Mouse (Mus musculus) regulatory T cell (primary cell): ENCODE data around the gene Wrnip1.

Source experiments
- in situ Hi-C: fragments of 300-600 bp; cut with MboI, MseI; formaldehyde crosslinking; loops from one replicate; pipeline ENCODE4 v1.15.1; 2025; ENCODE audit warnings: high pct_unique_total_duplicates

Gene Wrnip1

DNA sequence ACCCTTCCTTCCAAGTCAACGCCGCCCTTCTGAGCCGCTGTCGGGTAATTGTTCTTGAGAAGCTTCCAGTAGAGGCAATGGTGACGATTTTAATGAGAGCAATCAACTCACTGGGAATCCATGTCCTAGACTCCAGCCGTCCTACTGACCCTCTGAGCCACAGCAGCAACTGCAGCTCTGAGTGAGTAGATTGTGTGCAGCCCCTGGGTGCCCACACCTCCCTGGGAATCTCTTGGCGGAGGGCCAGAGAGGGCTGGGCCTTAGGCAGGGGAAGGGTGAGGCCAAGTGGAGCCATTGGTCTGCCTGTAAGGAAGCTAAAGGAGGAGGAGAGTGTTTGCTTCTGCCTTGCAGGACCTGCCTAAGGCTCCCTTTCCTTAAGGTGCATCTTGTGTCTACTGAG, 5.0 kb downstream of the Wrnip1 start:
- in situ Hi-C loops = no loop called here

DNA sequence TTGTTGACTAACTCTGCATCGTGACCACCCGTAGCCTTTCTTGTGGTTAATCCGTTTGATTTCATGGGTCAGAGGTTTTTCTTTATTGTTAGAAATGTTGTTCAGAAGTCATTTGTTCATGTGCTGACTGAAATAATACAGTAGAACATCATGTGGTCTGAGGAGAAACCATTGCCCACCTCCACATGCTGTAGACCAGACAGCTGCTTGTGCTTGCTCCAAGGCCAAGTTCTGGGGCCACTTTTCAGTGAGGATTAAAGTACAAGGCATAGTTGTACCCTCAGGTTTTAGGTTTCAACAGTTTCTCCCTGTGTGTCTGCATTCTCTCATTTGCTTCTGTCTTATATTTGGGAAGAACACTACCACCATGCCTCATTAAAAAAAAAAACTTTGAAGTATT, 5.8 kb downstream of the Wrnip1 start:
- in situ Hi-C loops = no loop called here

DNA sequence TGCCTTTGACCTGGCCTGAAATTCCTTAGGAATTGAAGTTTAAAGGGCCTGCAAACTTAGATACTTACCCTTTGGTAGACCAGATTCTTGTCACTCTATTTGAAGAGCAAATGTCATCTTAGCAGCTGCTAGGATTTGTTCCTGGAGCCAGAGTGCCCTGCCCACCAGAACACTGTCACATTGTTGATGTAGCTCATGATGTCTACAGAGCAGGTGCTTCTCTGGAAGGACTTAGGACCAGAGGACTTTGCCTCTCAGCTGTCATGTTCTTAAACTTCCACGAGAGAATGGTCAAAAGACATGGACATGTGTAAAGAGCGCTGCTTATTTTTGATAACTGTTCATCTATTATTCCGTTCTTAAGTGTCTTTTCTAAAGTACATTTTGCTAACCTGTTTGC, 17.4 kb downstream of the Wrnip1 start:
- in situ Hi-C loops = no loop called here

DNA sequence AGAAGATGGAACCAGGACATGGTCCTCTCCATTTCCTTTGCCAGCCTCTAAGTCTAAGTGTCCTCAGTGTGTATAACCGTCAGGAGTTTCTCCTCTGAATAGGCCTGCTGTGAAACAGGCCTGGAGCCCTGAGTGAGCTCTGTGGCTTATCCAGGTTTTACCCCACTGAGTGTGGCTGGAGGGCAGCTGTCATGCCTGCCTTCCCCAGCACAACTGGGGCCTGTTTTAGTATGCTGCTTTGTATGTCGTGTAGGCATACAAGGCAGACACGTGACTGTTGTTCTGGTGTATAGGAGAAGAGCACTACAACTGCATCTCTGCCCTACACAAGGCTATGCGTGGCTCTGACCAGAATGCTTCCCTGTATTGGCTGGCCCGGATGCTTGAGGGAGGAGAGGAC, 18.1 kb downstream of the Wrnip1 start:
- in situ Hi-C loops = loop anchor here (10.0 kb wide), 1 partner anchor 1915 kb away; the partner anchor contains the start of gene Fam50b

DNA sequence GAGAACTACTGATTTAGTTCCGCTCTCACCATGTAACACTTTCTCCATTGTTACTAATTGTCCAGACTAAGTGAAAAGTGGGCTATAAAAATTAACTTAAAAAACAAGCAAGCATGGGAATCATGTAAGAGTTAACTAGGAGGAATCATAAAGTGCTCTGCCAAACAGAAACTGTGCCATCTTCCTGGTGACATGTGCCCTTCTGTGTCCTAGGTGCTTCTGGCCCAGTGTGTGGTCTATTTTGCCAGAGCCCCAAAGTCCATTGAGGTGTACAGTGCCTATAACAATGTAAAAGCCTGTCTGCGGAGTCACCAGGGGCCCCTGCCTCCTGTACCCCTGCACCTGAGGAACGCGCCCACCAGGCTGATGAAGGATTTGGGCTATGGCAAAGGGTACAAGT, 19.8 kb downstream of the Wrnip1 start:
- in situ Hi-C loops = loop anchor here (10.0 kb wide), 1 partner anchor 1913 kb away; the partner anchor contains the start of gene Fam50b

DNA sequence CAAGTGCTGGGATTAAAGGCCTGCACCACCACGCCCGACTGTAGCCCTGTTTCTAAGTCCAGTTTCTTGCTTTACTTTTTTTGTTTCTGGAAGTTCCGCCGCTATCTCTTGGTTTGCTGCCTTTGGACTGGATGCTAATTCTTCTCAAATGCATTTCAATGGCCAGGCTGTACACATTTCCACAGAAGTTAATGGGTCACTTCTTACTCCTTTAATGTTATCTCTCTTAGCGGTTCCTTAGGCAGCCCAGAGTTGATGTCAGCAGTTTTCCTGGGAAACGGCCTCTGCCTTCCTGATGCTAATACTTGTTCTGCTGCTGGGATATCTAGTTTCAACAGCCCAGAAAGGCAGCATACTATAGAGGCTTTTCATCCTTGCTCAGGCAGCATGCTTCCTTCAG, 21.3 kb downstream of the Wrnip1 start:
- in situ Hi-C loops = loop anchor here (10.0 kb wide), 1 partner anchor 1912 kb away; the partner anchor contains the start of gene Fam50b

DNA sequence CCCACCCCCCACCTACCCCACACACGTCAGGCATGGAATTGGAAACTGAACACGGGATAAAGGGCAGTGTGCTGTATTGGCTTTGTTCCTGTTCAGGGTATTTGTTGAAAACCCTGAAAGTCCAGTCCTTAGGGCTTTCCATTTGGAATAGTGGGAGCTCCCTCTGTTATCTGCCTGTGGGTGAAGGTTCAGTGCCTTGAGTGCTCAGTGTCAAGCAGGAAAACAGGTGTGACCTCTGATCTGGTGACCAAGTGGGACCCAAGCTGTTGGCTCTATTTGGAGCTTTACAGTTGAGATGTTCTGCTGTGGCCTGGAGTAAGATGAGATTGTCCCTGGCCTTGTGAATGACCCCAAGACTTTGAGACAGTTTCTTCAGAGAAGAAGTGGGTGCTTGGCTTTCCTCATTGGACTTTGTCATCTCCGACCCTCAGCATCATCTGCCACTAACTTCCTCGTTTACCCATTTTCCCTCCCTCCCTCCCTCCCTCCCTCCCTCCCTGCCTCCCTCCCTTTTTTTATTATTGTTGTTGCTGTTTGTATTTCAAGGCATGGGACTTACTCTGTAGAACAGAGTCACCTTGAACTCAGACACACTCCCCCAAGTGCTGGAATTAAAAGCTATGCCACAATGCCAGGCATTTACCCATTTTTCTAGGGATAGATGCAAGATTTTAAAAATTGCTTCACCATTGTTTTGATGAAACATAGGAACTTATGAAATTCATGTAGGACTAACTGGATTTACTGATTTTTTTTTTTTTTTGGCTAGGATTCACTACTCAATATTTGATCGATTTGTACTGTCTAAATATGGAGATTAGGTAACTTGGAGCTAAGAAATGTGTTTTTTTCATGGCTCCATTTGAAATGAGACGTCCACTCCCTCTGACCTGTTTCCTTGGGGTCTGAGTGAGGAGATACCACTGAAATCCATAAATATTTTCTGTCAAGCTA, 22.8 kb downstream of the Wrnip1 start:
- in situ Hi-C loops = loop anchor here (10.0 kb wide), 1 partner anchor 1910 kb away; the partner anchor contains the start of gene Fam50b

DNA sequence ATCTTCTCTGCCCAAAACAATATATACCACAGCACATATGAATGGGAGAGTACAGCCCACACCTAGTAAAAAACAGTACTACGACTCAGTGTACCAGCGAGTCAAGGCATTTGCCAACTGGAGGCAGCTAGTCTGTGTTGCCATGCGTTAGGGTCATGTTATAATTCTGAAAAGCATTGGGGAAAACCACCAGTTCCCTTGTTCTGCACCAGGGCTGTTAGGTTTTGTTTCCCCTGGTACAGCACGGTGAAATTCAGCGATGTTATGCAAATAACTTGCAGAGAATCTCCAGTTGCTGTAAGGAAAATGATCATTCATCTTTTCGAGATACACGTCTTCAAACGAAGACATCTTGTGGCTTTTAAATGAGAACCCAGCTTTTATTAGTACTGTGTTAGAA, 23.7 kb downstream of the Wrnip1 start:
- in situ Hi-C loops = loop anchor here (10.0 kb wide), 1 partner anchor 1909 kb away; the partner anchor contains the start of gene Fam50b

DNA sequence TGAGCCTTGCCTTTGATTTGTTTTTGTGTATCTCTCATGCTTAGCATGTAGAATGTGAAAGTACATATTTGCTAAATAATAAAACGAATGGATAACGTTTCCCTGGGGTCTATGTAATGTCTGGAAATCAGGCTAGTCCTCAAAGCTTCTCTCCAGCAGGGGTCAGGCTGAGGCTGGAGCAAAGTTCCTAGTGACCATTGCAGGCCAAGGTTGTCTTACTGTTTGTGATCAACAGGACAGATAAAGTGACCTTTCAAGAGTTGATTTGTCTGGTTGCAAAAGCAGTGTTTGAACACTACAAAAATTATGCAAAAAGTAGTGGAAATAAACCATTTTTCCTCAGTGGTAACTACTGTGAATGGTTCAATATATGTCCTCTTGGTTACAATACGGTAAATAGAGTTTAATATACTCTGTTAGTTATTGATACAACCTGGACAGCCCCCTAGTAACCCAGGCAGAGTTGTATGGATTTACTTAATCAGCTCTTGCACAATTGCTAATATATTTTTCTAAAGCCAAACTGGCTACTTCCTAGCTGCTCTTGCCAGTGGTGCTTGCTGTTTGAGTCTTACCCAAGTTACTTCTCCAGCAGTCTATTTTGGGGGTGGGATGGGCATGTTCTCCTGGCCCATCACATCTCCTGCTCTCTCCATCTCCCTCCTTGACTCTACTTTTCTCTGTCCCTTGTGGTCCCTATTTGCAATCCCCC, 25.4 kb downstream of the Wrnip1 start:
- in situ Hi-C loops = loop anchor here (10.0 kb wide), 1 partner anchor 1908 kb away; the partner anchor contains the start of gene Fam50b

DNA sequence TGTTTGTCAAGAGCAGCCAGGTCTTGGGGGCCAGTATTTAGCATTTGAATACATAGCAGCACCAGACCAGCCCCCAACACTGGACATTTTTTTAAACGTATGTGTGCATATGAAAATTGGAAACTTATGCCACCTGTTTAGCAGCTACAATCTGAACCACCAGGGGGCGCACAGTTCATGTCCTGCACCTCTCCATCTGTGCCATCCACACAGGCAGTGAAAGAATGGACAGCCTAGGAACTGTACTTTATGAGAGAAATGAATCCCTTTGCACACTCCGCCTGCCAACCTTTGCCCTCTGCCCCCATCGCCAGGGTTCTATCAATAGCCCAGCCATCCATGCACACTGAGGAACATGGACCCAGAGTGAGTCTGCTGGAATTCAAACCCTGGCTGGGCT, 26.1 kb downstream of the Wrnip1 start:
- in situ Hi-C loops = loop anchor here (10.0 kb wide), 1 partner anchor 1907 kb away; the partner anchor contains the start of gene Fam50b

DNA sequence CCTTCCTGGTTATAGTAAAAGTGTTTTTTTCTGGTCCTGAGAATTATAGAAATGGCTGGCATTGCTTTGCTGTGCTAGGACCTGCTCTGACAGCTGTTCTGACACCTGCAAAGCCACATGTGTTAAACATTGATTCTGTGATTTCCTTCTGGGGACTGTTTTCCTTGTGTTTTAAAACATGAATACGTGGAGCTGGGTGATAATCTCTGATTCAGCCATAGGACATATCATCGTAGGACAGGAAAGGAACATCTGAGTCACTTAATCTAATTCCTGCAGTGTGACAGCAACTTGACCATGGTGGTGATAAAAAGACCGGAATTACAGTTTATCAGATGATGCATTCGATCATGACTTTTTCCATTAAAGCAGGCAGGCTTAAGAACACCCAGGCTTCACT, 27.0 kb downstream of the Wrnip1 start:
- in situ Hi-C loops = loop anchor here (10.0 kb wide), 1 partner anchor 1906 kb away; the partner anchor contains the start of gene Fam50b

DNA sequence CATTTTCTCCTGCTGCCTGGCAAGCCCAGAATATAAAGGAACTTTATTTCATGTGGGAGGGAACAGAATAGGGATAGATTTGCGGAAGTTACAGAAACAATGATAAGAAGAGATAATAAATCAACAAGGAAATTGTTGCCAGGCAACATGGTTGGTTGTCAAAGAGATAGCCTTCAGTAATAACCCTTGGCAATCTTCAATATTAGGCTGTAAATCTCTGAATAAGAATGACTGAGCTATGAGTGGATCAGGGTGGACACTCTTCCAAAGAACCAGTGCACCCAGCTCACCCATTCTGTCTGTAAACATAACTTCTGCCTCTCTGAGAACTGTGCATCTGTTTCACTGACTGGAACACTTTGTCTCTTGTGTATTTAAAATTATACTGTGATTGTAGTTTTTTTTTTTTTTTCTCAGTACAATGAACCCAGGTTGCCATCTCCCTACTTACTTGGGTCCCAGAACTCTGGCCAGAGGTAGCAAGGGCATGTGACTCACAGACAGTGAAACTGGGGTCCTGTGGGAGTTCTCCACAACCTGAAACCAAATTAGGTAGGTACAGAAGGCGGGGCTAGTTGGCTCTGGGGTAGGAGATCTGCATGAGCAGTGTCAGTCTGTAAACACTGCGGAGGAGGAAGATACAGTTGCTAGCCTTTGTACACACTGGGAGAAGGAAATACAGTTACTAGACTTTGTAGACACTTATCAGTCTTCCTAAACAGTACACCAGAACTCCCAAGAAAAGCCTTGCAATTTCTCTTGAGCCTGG, 29.9 kb downstream of the Wrnip1 start:
- in situ Hi-C loops = no loop called here

DNA sequence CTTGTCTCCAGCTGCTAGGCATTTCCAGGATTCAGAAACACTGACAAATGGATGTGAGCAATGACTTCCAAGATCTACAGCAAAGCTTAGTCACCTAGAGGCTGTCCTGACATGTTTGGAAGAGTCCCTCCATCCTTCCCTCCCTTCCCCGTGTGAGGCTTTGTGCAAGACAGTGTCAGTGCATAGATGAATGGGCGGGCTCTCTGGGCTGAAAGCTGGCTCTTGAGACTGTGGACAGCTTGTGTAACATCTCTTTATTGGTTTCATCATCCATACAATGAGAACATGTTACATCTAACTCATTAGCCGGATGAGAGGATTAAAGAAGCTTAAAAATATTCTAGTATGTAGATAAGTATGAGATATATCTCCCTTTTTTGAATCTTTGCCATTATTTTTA, 30.9 kb downstream of the Wrnip1 start:
- in situ Hi-C loops = no loop called here

DNA sequence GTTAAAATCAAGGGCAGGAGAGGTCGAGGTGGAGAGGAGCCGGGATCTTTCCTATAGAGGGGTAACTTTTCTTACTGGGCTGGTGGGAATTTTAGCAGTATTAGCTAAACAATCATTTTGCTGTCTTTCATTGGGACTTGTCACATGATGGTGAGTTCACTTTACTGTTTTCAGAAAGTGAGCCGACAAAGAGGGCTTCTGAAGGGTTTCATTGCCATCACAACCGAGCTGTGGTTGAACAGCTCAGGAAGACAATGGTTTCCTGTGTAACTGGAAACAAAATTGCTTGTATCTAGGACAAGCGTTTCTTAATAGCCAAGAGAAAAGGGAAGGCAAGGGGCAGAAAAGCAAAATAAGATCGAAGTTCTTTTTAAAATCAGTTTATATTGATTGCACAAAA, 31.4 kb downstream of the Wrnip1 start:
- in situ Hi-C loops = no loop called here

DNA sequence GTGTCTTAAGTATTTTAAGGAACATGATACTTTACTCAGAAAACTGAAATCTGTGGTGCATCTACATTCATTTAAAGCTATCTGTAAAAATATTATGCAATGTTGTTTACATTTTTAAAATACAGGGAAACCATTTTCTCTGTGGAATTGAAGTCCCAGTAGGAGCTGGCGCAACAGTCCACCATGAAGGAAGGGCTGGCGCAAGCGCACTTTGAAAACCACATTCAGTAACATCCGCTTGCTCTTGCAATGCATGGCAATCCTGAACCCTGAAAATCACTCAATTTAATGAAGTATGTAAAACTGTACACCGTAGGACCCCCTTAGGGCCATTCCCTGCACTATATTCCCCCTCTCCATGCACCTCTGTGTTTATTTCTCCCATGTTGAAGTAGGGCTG, 32.7 kb downstream of the Wrnip1 start:
- in situ Hi-C loops = no loop called here

DNA sequence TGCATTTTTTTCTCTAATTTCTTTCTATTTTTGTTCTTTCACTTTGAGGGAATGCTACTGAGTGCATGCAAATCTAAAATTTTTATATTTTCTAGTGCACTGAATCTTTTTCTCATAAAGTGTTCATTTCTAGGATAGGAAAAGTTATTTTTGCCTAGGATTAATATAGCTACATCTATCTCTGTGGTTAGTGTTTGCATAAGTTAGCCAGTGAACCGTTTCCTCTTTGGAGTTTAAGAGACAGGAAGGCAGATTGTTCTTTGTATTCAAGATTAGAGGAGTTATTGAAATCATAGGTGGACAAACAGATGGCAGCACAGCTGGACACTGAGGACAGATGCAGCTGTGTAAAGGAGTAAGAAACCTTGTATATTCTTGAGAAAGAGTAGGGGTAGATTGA, 37.5 kb downstream of the Wrnip1 start:
- in situ Hi-C loops = no loop called here

DNA sequence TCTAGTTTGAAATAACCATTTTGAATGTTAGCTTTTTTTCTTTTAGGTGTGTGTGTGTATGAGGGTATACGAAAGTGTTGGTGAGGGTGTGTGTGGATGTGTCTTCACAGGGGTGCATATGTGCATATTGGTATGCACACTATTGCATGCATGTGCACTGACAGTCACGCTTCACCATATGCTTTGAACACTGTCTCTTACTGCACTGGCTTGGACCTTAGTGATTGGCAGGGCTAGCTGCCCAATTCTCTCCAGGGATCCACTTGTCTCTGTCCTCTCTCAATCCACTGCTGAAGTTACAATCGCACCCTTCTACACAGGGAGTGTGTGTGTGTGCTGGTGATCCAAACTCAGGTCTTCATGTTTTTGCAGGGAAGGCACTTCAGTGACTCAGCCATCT, 39.5 kb downstream of the Wrnip1 start:
- in situ Hi-C loops = no loop called here

DNA sequence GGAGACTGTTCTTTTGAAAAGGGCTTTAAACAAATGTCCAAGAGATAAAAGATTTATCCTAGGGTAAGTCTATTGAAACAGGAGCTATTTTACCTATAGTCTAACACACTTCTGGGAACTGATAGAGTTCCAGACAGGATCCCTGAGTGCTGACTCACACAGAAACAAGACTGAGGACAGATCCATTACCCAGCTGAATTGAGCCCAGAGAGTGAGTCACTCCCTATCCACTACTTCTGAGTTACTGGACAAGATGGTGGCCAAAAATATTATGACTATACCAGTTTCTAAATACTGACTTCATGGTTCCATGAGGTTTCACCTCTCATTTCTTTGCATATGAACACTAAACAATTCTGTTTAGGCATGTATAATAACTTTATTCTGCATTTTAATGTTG, 44.4 kb downstream of the Wrnip1 start:
- in situ Hi-C loops = no loop called here

DNA sequence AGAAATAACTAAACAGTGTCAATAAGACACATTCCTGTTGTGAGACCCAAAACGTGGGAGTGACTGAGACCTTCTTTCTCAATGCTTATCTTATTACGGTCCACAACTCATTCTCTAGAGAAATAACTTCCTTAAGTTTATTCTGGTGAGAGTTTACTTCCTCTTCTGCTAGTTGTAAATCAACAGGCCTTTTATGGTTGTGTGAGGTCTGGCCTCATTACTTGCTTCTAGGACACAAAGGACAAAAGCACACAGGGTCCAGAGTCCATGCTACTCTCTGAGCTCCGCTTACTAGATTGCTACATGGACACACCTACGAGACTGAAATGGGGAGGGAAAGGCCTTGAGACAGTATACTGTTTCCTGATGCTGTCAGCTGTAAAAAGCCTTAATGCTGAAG, 47.3 kb downstream of the Wrnip1 start:
- in situ Hi-C loops = no loop called here

DNA sequence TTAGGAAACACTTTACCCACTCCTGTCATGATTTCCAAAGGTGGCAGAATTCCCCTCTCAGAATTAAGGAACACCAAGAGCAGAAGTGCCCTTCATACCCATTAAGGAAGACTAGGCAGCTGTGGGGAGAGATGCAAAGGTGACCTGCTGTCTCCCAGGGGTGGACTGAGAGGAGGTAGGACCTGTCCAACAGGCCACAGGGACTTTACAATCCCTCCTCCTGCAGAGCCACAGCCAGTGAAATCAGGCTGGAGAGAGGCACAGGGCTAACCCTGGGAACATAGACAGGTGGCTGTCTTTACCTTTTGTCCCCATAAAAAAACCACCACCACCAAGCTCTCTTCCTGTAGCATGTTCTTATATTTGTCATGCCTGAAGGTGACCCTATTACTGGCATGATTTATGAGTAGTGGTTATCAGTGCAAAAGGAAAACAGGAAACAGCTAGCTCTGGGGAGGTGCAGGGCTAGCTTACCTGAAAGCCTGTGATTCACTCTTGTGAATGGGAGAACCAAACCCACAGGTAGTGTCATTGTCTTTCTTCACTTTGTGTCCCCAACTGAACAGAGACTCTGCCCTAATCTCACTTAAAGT, 47.8 kb downstream of the Wrnip1 start:
- in situ Hi-C loops = loop anchor here (10.0 kb wide), 1 partner anchor 1055 kb away; the partner anchor contains the start of gene Serpinb6c

DNA sequence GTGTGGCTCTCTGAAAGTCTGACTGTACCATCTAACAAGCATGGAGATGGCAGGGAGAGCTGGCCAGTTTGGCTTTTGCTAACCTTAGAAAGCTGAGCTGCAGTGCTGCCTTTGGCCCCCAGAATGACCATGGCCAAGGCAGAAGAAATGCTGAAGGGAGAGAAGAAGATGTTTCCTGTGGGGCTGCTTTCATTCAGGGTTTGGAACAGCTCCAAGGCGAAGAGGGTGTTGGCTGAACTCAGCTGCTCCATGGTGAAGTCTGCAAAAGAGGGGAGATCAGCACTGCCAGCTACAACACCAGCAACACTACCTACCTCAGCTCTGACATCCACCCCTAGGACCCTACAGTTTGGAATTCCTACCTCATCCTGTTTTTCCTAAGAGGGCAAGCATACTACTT, 48.3 kb downstream of the Wrnip1 start:
- in situ Hi-C loops = loop anchor here (10.0 kb wide), 1 partner anchor 1055 kb away; the partner anchor contains the start of gene Serpinb6c
